Mouse (Mus musculus) CH12.LX (cell line): ENCODE results near the gene Cdh22. TPM values are rescaled to one million over a fixed set of nuclear protein-coding genes. Genes with fewer than 3 reads are reported as not detected.

ENCODE experiments used
- DNase-seq: peaks from one replicate; pipeline ENCODE4 v3.0.0-alpha.2; 2013; ENCODE audit errors: extremely low read depth
- H3K27ac ChIP-seq: 2 replicates; pipeline ENCODE4 v1.5.1; 2012; ENCODE audit warnings: low read depth, mild to moderate bottlenecking, control low read depth, moderate library complexity; ENCODE audit not compliant: insufficient read depth
- H3K27me3 ChIP-seq: replicated peaks from 2 replicates; pipeline ENCODE3; 2012; ENCODE audit warnings: inconsistent platforms
- H3K36me3 ChIP-seq, 2 experiments: replicated peaks in 1 of 2; 2 replicates each; pipeline versions ENCODE3 to v1.6.1; 2012; ENCODE audit warnings: inconsistent platforms in 1 of 2, low read length in 1 of 2, mild to moderate bottlenecking in 1 of 2, mixed read lengths in 1 of 2, moderate library complexity in 1 of 2; ENCODE audit not compliant: control insufficient read depth in 1 of 2, insufficient read depth in 1 of 2
- H3K4me1 ChIP-seq, 2 experiments: 2 replicates each; pipeline ENCODE4 v1.6.1; 2012; ENCODE audit warnings: inconsistent platforms in 1 of 2, moderate library complexity in 1 of 2; ENCODE audit not compliant: insufficient read depth in 2 of 2, control insufficient read depth in 1 of 2
- H3K4me2 ChIP-seq: 2 replicates; pipeline ENCODE4 v1.6.1; 2012; ENCODE audit warnings: low read depth, mild to moderate bottlenecking, control low read depth; ENCODE audit not compliant: poor library complexity, insufficient read depth, severe bottlenecking
- H3K4me3 ChIP-seq, 3 experiments: fragments of 150-350 bp in 1 of 3; sonication (generic) in 1 of 3; replicated peaks in 1 of 3; 2 replicates each; pipeline versions ENCODE3 to v1.5.1; 2011 to 2012; ENCODE audit warnings: low read depth in 2 of 3, low read length in 2 of 3, mild to moderate bottlenecking in 2 of 3, moderate library complexity in 2 of 3, control low read depth in 1 of 3, improper control_type of control experiment in 1 of 3, inconsistent platforms in 1 of 3, mixed read lengths in 1 of 3; ENCODE audit not compliant: poor library complexity in 1 of 3
- H3K79me2 ChIP-seq: replicated peaks from 2 replicates; pipeline ENCODE4 v1.6.1; 2012; ENCODE audit warnings: mild to moderate bottlenecking, moderate library complexity; ENCODE audit not compliant: control insufficient read depth, poor library complexity, insufficient read depth, severe bottlenecking; ENCODE audit errors: extremely low read depth
- H3K9ac ChIP-seq: 2 replicates; pipeline ENCODE4 v1.6.1; 2012; ENCODE audit warnings: low read depth, mild to moderate bottlenecking, control low read depth, moderate library complexity; ENCODE audit not compliant: insufficient read depth
- H3K9me3 ChIP-seq: replicated peaks from 2 replicates; pipeline ENCODE3; 2012; ENCODE audit warnings: low read length, inconsistent platforms, mixed read lengths
- CTCF ChIP-seq, 2 experiments: IDR thresholded peaks in 1 of 2; conservative IDR thresholded peaks in 1 of 2; 2 replicates each; pipeline ENCODE4 v1.5.1; 2011 to 2012; ENCODE audit warnings: low read depth in 2 of 2, low read length in 2 of 2, improper control_type of control experiment in 1 of 2, inconsistent platforms in 1 of 2, mild to moderate bottlenecking in 1 of 2, moderate library complexity in 1 of 2
- E2F4 ChIP-seq: IDR thresholded peaks from 2 replicates; pipeline ENCODE4 v1.6.1; 2011; ENCODE audit warnings: low read depth, low read length, improper control_type of control experiment; ENCODE audit not compliant: insufficient replicate concordance
- EP300 ChIP-seq: IDR thresholded peaks from 2 replicates; pipeline ENCODE4 v1.6.1; 2011; ENCODE audit warnings: low read length, improper control_type of control experiment
- IRF4 ChIP-seq: IDR thresholded peaks from 2 replicates; pipeline ENCODE4 v1.6.1; 2014; ENCODE audit warnings: low read depth, mild to moderate bottlenecking, inconsistent platforms, low read length, improper control_type of control experiment
- JUND ChIP-seq: conservative IDR thresholded peaks from 2 replicates; pipeline ENCODE4 v1.6.1; 2011; ENCODE audit warnings: low read depth, low read length, improper control_type of control experiment
- KAT2A ChIP-seq: IDR thresholded peaks from 2 replicates; pipeline ENCODE4 v1.6.1; 2012; ENCODE audit warnings: low read length, improper control_type of control experiment, inconsistent platforms; ENCODE audit not compliant: insufficient replicate concordance
- MXI1 ChIP-seq: IDR thresholded peaks from 2 replicates; pipeline ENCODE4 v1.6.1; 2011; ENCODE audit warnings: mild to moderate bottlenecking, low read depth, low read length, improper control_type of control experiment
- MYC ChIP-seq: IDR thresholded peaks from 2 replicates; pipeline ENCODE4 v1.6.1; 2011; ENCODE audit warnings: low read depth, mild to moderate bottlenecking, improper control_type of control experiment, low read length
- NRF1 ChIP-seq: IDR thresholded peaks from 2 replicates; pipeline ENCODE4 v1.6.1; 2014; ENCODE audit warnings: low read depth, mild to moderate bottlenecking, inconsistent platforms, low read length, improper control_type of control experiment, moderate library complexity
- POLR2AphosphoS2 ChIP-seq: IDR thresholded peaks from 2 replicates; pipeline ENCODE4 v1.6.1; 2011; ENCODE audit warnings: low read depth, low read length, improper control_type of control experiment
- RAD21 ChIP-seq: IDR thresholded peaks from 2 replicates; pipeline ENCODE4 v1.6.1; 2011; ENCODE audit warnings: low read depth, mild to moderate bottlenecking, low read length, improper control_type of control experiment, moderate library complexity
- SIN3A ChIP-seq: IDR thresholded peaks from 2 replicates; pipeline ENCODE4 v1.6.1; 2012; ENCODE audit warnings: low read length, improper control_type of control experiment, inconsistent platforms
- SMC3 ChIP-seq: IDR thresholded peaks from 2 replicates; pipeline ENCODE4 v1.6.1; 2011; ENCODE audit warnings: low read depth, low read length, improper control_type of control experiment
- UBTF ChIP-seq: IDR thresholded peaks from 2 replicates; pipeline ENCODE4 v1.6.1; 2012; ENCODE audit warnings: low read depth, mild to moderate bottlenecking, inconsistent platforms, low read length, improper control_type of control experiment, moderate library complexity
- ZKSCAN1 ChIP-seq: IDR thresholded peaks from 2 replicates; pipeline ENCODE4 v1.6.1; 2012; ENCODE audit warnings: low read depth, inconsistent platforms, low read length, improper control_type of control experiment, borderline replicate concordance
- dilution Hi-C: fragments of 300-500 bp; cut with MboI; formaldehyde crosslinking; loops from 2 replicates; pipeline ENCODE4 v1.14.3; 2020; ENCODE audit warnings: low sequenced_read_pairs; ENCODE audit not compliant: extremely low pct_unique_long_range_greater_than_20kb, extremely low pct_ligation_motif_present
- in situ Hi-C: fragments of 300-500 bp; cut with MboI; formaldehyde crosslinking; loops from 3 replicates; pipeline ENCODE4 v1.14.3; 2019; ENCODE audit warnings: low sequenced_read_pairs, low pct_ligation_motif_present, low pct_unique_long_range_greater_than_20kb, mixed read lengths
- polyA plus RNA-seq: library from polyadenylated mRNA; unstranded; fragments of >175 nt; gene quantifications from 2 replicates; pipeline ENCODE4 v1.2.1, GENCODE M21; 2012; ENCODE audit warnings: low read depth; ENCODE audit not compliant: insufficient read length
- total RNA-seq, 2 experiments: library from RNA; depleted of rRNA; stranded (reverse); fragments of 300-350 nt in 1 of 2; fragments of >200 nt in 1 of 2; gene quantifications; 2 replicates each; pipeline ENCODE4 v1.2.3; 2012 to 2014

The Cdh22 gene
- total and polyA plus RNA-seq, 3 experiments = 0.08 TPM; not detected in 2

DNA sequence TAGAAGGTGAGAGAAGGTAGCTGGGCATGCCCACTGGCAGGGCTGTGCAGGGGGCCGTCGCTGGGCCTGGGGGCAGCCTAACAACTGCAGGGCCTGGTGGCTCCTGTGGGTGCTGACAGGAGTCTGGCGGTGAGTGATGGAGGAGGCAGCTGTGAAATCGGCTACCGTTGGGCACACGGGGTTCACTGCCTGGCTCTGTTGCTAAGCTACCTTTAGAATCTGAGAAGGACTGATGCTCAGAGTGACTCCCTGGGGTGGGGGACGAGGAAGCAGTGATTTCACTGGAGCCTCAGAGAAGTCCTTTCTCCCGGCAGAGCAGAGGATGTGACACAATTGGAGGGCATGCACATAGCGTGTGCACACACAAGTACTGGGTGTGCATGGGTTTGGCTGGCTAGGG is 57.7 kb downstream of the Cdh22 start:
- in situ Hi-C loops = no loop called here
- no peaks in the 10 kb centered on the region for H3K79me2 ChIP-seq

DNA sequence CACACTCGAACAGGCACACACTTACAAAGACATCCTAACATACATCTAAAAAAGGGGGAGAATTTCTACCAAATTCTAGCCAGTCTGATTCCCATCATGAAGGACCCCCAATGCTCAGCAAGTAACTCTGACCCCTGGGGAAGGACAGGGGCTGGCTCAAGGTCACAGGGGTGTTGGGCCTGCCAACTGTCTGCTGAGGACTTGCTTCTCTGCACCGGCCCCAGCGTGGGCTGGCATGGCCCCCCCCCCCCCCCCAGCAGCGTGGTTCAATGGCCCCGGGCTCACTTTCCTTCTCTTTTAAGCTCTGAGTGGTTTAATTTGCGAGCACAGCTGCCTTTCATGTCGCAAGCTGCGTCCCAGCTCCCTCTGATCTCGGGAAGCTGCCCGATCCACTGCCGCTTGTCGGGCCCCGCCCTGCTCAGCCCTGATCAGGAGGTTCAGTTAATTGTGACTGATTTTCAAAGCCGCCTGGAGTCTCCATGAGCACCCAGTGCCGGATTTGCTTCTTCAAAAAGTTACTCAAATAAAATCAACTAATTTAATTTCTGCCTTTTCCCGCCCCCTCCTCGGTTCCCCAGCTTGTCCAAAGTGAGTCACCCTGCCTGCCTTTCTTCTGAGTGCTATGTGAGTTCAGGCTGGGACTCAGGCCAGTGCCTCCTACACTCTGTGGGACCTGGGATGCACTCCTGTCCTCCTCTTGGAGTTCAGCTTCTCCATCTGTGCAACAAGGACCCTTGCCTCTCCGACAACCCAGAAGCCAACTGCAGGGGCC is 67.8 kb downstream of the Cdh22 start:
- dilution Hi-C loops = no loop called here
- DNase-seq = no peak
- no peak overlapping the region for H3K4me3 ChIP-seq
- TF ChIP-seq SIN3A (no peak), MXI1 (no peak), EP300 (no peak)
- TF ChIP-seq, all 38 proteins: peak for 0
- Histone ChIP-seq H3K4me1 (no peaks in the 10 kb centered on the region), H3K27ac (no peak overlapping the region), H3K9ac (no peak overlapping the region), H3K9me3 (no peaks in the 10 kb centered on the region), H3K27me3 (peaks cover 98% of the 10 kb centered on the region), H3K79me2 (no peaks in the 10 kb centered on the region), H3K36me3 (no peaks in the 10 kb centered on the region), H3K4me2 (no peak overlapping the region)
- in situ Hi-C loops = no loop called here

More for the DNA sequence above, 57.7 kb downstream of the Cdh22 start:
- Histone ChIP-seq H3K4me2 (no peak overlapping the region), H3K27me3 (peaks cover 89% of the 10 kb centered on the region), H3K4me3 (no peak overlapping the region), H3K36me3 (no peaks in the 10 kb centered on the region), H3K9ac (no peak overlapping the region), H3K9me3 (no peaks in the 10 kb centered on the region), H3K27ac (no peak overlapping the region), H3K4me1 (0 out of 4 replicates have a peak, but pooled peaks cover 0 to 3% of the 10 kb centered on the region in 2 experiments)
- no peak for TF ChIP-seq UBTF
- TF ChIP-seq NRF1 = no peak
- no peak for TF ChIP-seq SIN3A
- no peak for TF ChIP-seq KAT2A
- TF ChIP-seq CTCF (conservative IDR thresholded peaks at IDR 0.05 in 1 of 2, IDR thresholded peaks at IDR 0.05 in 1 of 2; ENCODE audit: low read depth in 2 of 2, low read length in 2 of 2) = no peak
- TF ChIP-seq POLR2AphosphoS2 = no peak
- TF ChIP-seq JUND = no peak
- TF ChIP-seq E2F4 = no peak
- no peak for TF ChIP-seq IRF4
- TF ChIP-seq ZKSCAN1 = no peak
- TF ChIP-seq MXI1 = no peak
- no peak for TF ChIP-seq MYC
- no peak for TF ChIP-seq RAD21
- TF ChIP-seq SMC3 = no peak
- no peak for DNase-seq
- dilution Hi-C loops = no loop called here
